Mouse (Mus musculus) embryonic facial prominence, embryonic 13.5 days (tissue): Measurements from ENCODE around the gene Agtr1a. TPM values are rescaled to one million over a fixed set of nuclear protein-coding genes. Genes with fewer than 3 reads are reported as not detected.

Experiments
- ATAC-seq: fragments of 200-750 bp; cut with Nextera tagmentation; 2 replicates; pipeline ENCODE4 v1.8.0; 2017; ENCODE audit warnings: low read depth; ENCODE audit not compliant: insufficient number of reproducible peaks, insufficient read depth, low FRiP score, low TSS enrichment
- H3K27ac ChIP-seq: fragments of 300-500 bp; sonication (generic); 2 replicates; pipeline ENCODE4 v1.5.1; 2015; ENCODE audit warnings: moderate library complexity, mild to moderate bottlenecking, inconsistent platforms
- H3K27me3 ChIP-seq: fragments of 300-500 bp; sonication (generic); 2 replicates; pipeline ENCODE4 v1.6.1; 2015; ENCODE audit warnings: mild to moderate bottlenecking, inconsistent platforms
- H3K36me3 ChIP-seq: fragments of 300-500 bp; sonication (generic); 2 replicates; pipeline ENCODE4 v1.6.1; 2015; ENCODE audit warnings: mild to moderate bottlenecking, inconsistent platforms
- H3K4me1 ChIP-seq: fragments of 300-500 bp; sonication (generic); 2 replicates; pipeline ENCODE4 v1.6.1; 2015; ENCODE audit warnings: inconsistent platforms
- H3K4me2 ChIP-seq: fragments of 300-500 bp; sonication (generic); 2 replicates; pipeline ENCODE4 v1.6.1; 2015; ENCODE audit warnings: moderate library complexity, mild to moderate bottlenecking, inconsistent platforms
- H3K4me3 ChIP-seq: fragments of 300-500 bp; sonication (generic); 2 replicates; pipeline ENCODE4 v1.5.1; 2015; ENCODE audit warnings: mild to moderate bottlenecking, inconsistent platforms
- H3K9ac ChIP-seq: fragments of 300-500 bp; sonication (generic); 2 replicates; pipeline ENCODE4 v1.6.1; 2015; ENCODE audit warnings: mild to moderate bottlenecking, inconsistent platforms
- H3K9me3 ChIP-seq: fragments of 300-500 bp; sonication (generic); 2 replicates; pipeline ENCODE4 v1.6.1; 2016; ENCODE audit warnings: inconsistent platforms
- WGBS: fragments of 180-500 bp; shearing (Covaris S2); methylation state at CpG from one replicate; pipeline ENCODE4 v1.1.7; 2015; ENCODE audit warnings: mixed read lengths; 5-methylcytosine and 5-hydroxymethylcytosine counted together
- polyA plus RNA-seq: library from polyadenylated mRNA; unstranded; fragments of >200 nt; fragmentation: Nextera tagmentation; extraction: Ambion mirVana; gene quantifications from 2 replicates; pipeline ENCODE4 v1.2.1, GENCODE M21; 2015

Agtr1a gene
- polyA plus RNA-seq, 1 experiment from 2014 or later = 2.9 TPM

GRCm38 (mm10) chr13:30341987-30342898 is 6.0 kb downstream of the Agtr1a start:
- peaks cover 15% of the 10 kb centered on the region for H3K4me1 ChIP-seq
- H3K27ac ChIP-seq = 0 out of 2 replicates have a peak overlapping the region, but pooled peaks have one; percentile 7
- no peaks in the 10 kb centered on the region for H3K9me3 ChIP-seq
- no peak overlapping the region for H3K9ac ChIP-seq
- H3K4me3 ChIP-seq = no peak overlapping the region
- H3K36me3 ChIP-seq = no peaks in the 10 kb centered on the region
- H3K4me2 ChIP-seq = peak overlapping the region; percentile 19
- WGBS = 40% methylated on average over 19 of the region's 19 CpGs
- peak; percentile 78; the same call in 1 of the 2 replicates for ATAC-seq
- H3K27me3 ChIP-seq = peaks cover 35% of the 10 kb centered on the region

GRCm38 (mm10) chr13:30345427-30345913 is 9.2 kb downstream of the Agtr1a start:
- Histone ChIP-seq H3K27me3 (peaks cover 18% of the 10 kb centered on the region), H3K36me3 (no peaks in the 10 kb centered on the region), H3K9me3 (no peaks in the 10 kb centered on the region), H3K27ac (no peak overlapping the region), H3K9ac (no peak overlapping the region), H3K4me1 (peaks cover 12% of the 10 kb centered on the region), H3K4me3 (no peak overlapping the region), H3K4me2 (no peak overlapping the region)
- no peak for ATAC-seq
- WGBS = 84% methylated on average over 11 of the region's 11 CpGs

- ATAC-seq = no peak
- 85% methylated on average over 4 of the region's 4 CpGs for WGBS
- Histone ChIP-seq H3K36me3 (no peaks in the 10 kb centered on the region), H3K27ac (no peak overlapping the region), H3K4me2 (no peak overlapping the region), H3K27me3 (peaks cover 12% of the 10 kb centered on the region), H3K9me3 (no peaks in the 10 kb centered on the region), H3K4me1 (peaks cover 12% of the 10 kb centered on the region), H3K4me3 (no peak overlapping the region), H3K9ac (no peak overlapping the region)
Measured at GRCm38 (mm10) chr13:30346881-30347280, 10.6 kb downstream of the Agtr1a start.

GRCm38 (mm10) chr13:30348306-30348705 is 12.1 kb downstream of the Agtr1a start:
- no peak for ATAC-seq
- no peak overlapping the region for H3K27ac ChIP-seq

GRCm38 (mm10) chr13:30351966-30352365 is 15.7 kb downstream of the Agtr1a start:
- Histone ChIP-seq H3K9me3 (no peaks in the 10 kb centered on the region), H3K4me3 (no peak overlapping the region), H3K9ac (no peak overlapping the region), H3K4me1 (peaks cover 6% of the 10 kb centered on the region; the same call in 1 of the 2 replicates), H3K27ac (no peak overlapping the region), H3K4me2 (no peak overlapping the region), H3K27me3 (no peaks in the 10 kb centered on the region), H3K36me3 (no peaks in the 10 kb centered on the region)
- no peak for ATAC-seq
- 60% methylated on average over 13 of the region's 13 CpGs for WGBS

More at GRCm38 (mm10) chr13:30348306-30348705, 12.1 kb downstream of the Agtr1a start:
- Histone ChIP-seq H3K4me1 (peaks cover 7% of the 10 kb centered on the region; the same call in 1 of the 2 replicates), H3K36me3 (no peaks in the 10 kb centered on the region), H3K9ac (no peak overlapping the region), H3K27me3 (peaks cover 12% of the 10 kb centered on the region), H3K9me3 (no peaks in the 10 kb centered on the region), H3K4me3 (no peak overlapping the region), H3K4me2 (no peak overlapping the region)

- no peaks in the 10 kb centered on the region for H3K9me3 ChIP-seq
- H3K4me2 ChIP-seq = no peak overlapping the region
- peaks cover 6% of the 10 kb centered on the region; the same call in 1 of the 2 replicates for H3K4me1 ChIP-seq
- H3K4me3 ChIP-seq = no peak overlapping the region
- WGBS = 86% methylated on average over 6 of the region's 6 CpGs
- H3K27me3 ChIP-seq = no peaks in the 10 kb centered on the region
- ATAC-seq = no peak
- H3K9ac ChIP-seq = no peak overlapping the region
- no peaks in the 10 kb centered on the region for H3K36me3 ChIP-seq
- H3K27ac ChIP-seq = no peak overlapping the region
Measured at GRCm38 (mm10) chr13:30354991-30355580, 18.8 kb downstream of the Agtr1a start.

GRCm38 (mm10) chr13:30355979-30356378 is 19.7 kb downstream of the Agtr1a start:
- WGBS = 86% methylated on average over 2 of the region's 2 CpGs
- no peak for ATAC-seq
- no peak overlapping the region for H3K4me3 ChIP-seq
- H3K9ac ChIP-seq = no peak overlapping the region
- no peaks in the 10 kb centered on the region for H3K27me3 ChIP-seq
- H3K36me3 ChIP-seq = no peaks in the 10 kb centered on the region
- H3K4me1 ChIP-seq = peaks cover 6% of the 10 kb centered on the region; the same call in 1 of the 2 replicates
- H3K9me3 ChIP-seq = no peaks in the 10 kb centered on the region
- no peak overlapping the region for H3K4me2 ChIP-seq
- H3K27ac ChIP-seq = no peak overlapping the region

GRCm38 (mm10) chr13:30358456-30359168 is 22.4 kb downstream of the Agtr1a start:
- no peak overlapping the region for H3K27ac ChIP-seq
- H3K4me3 ChIP-seq = no peak overlapping the region
- no peak overlapping the region for H3K4me2 ChIP-seq
- no peaks in the 10 kb centered on the region for H3K9me3 ChIP-seq
- H3K27me3 ChIP-seq = no peaks in the 10 kb centered on the region
- H3K9ac ChIP-seq = no peak overlapping the region
- H3K36me3 ChIP-seq = no peaks in the 10 kb centered on the region
- no peaks in the 10 kb centered on the region for H3K4me1 ChIP-seq
- 65% methylated on average over 4 of the region's 4 CpGs for WGBS
- no peak for ATAC-seq

- Histone ChIP-seq H3K4me2 (no peak overlapping the region), H3K36me3 (no peaks in the 10 kb centered on the region), H3K4me1 (no peaks in the 10 kb centered on the region; the same call in 1 of the 2 replicates), H3K4me3 (no peak overlapping the region), H3K27me3 (no peaks in the 10 kb centered on the region), H3K27ac (no peak overlapping the region), H3K9ac (no peak overlapping the region), H3K9me3 (no peaks in the 10 kb centered on the region)
- WGBS = 73% methylated on average over 2 of the region's 2 CpGs
- no peak for ATAC-seq
Measured at GRCm38 (mm10) chr13:30359886-30360285, 23.6 kb downstream of the Agtr1a start.

- no peaks in the 10 kb centered on the region; the same call in 1 of the 2 replicates for H3K4me1 ChIP-seq
- ATAC-seq = no peak
- H3K27me3 ChIP-seq = no peaks in the 10 kb centered on the region
- H3K27ac ChIP-seq = no peak overlapping the region
- no peak overlapping the region for H3K9ac ChIP-seq
- H3K4me2 ChIP-seq = no peak overlapping the region
- no peaks in the 10 kb centered on the region for H3K36me3 ChIP-seq
- no peaks in the 10 kb centered on the region for H3K9me3 ChIP-seq
- 63% methylated on average over 5 of the region's 5 CpGs for WGBS
- no peak overlapping the region for H3K4me3 ChIP-seq
Measured at GRCm38 (mm10) chr13:30361002-30361401, 24.8 kb downstream of the Agtr1a start.

- no peak for ATAC-seq
- 95% methylated on average over 6 of the region's 6 CpGs for WGBS
- no peaks in the 10 kb centered on the region for H3K36me3 ChIP-seq
- no peak overlapping the region for H3K4me3 ChIP-seq
- H3K4me1 ChIP-seq = no peaks in the 10 kb centered on the region; the same call in 1 of the 2 replicates
- H3K27me3 ChIP-seq = no peaks in the 10 kb centered on the region
- H3K9me3 ChIP-seq = no peaks in the 10 kb centered on the region
- no peak overlapping the region for H3K4me2 ChIP-seq
- H3K27ac ChIP-seq = no peak overlapping the region
- H3K9ac ChIP-seq = no peak overlapping the region
Measured at GRCm38 (mm10) chr13:30362048-30362447, 25.8 kb downstream of the Agtr1a start.
